Mouse (Mus musculus) forebrain, embryonic 16.5 days (tissue): ENCODE data around the gene Ica1l. TPM values are rescaled to one million over a fixed set of nuclear protein-coding genes. Genes with fewer than 3 reads are reported as not detected.

Experiments
- ATAC-seq: fragments of 200-750 bp; cut with Nextera tagmentation; 2 replicates; pipeline ENCODE4 v1.8.0; 2017; ENCODE audit warnings: mild to moderate bottlenecking, moderate library complexity
- H3K27ac ChIP-seq: fragments of 300-500 bp; sonication (generic); 2 replicates; pipeline ENCODE4 v1.5.1; 2014; ENCODE audit warnings: low read length, control low read depth
- H3K27me3 ChIP-seq: fragments of 300-500 bp; sonication (generic); replicated peaks from 2 replicates; pipeline ENCODE4 v1.6.1; 2014; ENCODE audit warnings: low read length; ENCODE audit not compliant: control insufficient read depth, insufficient read depth
- H3K36me3 ChIP-seq: fragments of 300-500 bp; sonication (generic); 2 replicates; pipeline ENCODE4 v1.6.1; 2014; ENCODE audit not compliant: control insufficient read depth, insufficient read depth
- H3K4me1 ChIP-seq: fragments of 300-500 bp; sonication (generic); replicated peaks from 2 replicates; pipeline ENCODE4 v1.6.1; 2014; ENCODE audit warnings: low read length; ENCODE audit not compliant: control insufficient read depth, insufficient read depth
- H3K4me2 ChIP-seq: fragments of 300-500 bp; sonication (generic); 2 replicates; pipeline ENCODE4 v1.6.1; 2014; ENCODE audit warnings: mild to moderate bottlenecking, low read length, control low read depth
- H3K4me3 ChIP-seq: fragments of 300-500 bp; sonication (generic); replicated peaks from 2 replicates; pipeline ENCODE4 v1.5.1; 2014; ENCODE audit warnings: mild to moderate bottlenecking, low read length, control low read depth
- H3K9ac ChIP-seq: fragments of 300-500 bp; sonication (generic); replicated peaks from 2 replicates; pipeline ENCODE4 v1.6.1; 2014; ENCODE audit warnings: low read depth, low read length, control low read depth
- H3K9me3 ChIP-seq: fragments of 300-500 bp; sonication (generic); 2 replicates; pipeline ENCODE4 v1.6.1; 2016; ENCODE audit warnings: low read length; ENCODE audit not compliant: control insufficient read depth
- WGBS: fragments of 180-500 bp; shearing (Covaris S2); extraction: QIAGEN DNeasy Blood & Tissue Kit; methylation state at CpG from one replicate; pipeline ENCODE4 v1.1.7; 2014; 5-methylcytosine and 5-hydroxymethylcytosine counted together
- polyA plus RNA-seq: library from polyadenylated mRNA; unstranded; fragments of >200 nt; fragmentation: Nextera tagmentation; extraction: Ambion mirVana; gene quantifications from 2 replicates; pipeline ENCODE4 v1.2.1, GENCODE M21; 2015

Gene Ica1l
- polyA plus RNA-seq, 1 experiment from 2014 or later: 31.4 TPM

- H3K27ac ChIP-seq: no peak overlapping the region
- 0 out of 2 replicates have a peak, but pooled peaks cover 2% of the 10 kb centered on the region for H3K4me1 ChIP-seq
- no peaks in the 10 kb centered on the region for H3K27me3 ChIP-seq
- H3K36me3 ChIP-seq: no peaks in the 10 kb centered on the region
- H3K4me3 ChIP-seq: no peak overlapping the region
- no peak overlapping the region for H3K4me2 ChIP-seq
- ATAC-seq: no peak
- 84% methylated on average over 6 of the region's 6 CpGs for WGBS
- H3K9me3 ChIP-seq: no peaks in the 10 kb centered on the region
- H3K9ac ChIP-seq: no peak overlapping the region
Measured at GRCm38 (mm10) chr1:59942057-59942790, 100.8 kb downstream of the Ica1l start.

- Histone ChIP-seq H3K4me1 (0 out of 2 replicates have a peak, but pooled peaks cover 2% of the 10 kb centered on the region), H3K9ac (no peak overlapping the region), H3K27me3 (no peaks in the 10 kb centered on the region), H3K9me3 (no peaks in the 10 kb centered on the region), H3K27ac (no peak overlapping the region), H3K36me3 (no peaks in the 10 kb centered on the region), H3K4me3 (no peak overlapping the region), H3K4me2 (no peak overlapping the region)
- 97% methylated on average over 1 of the region's 1 CpGs for WGBS
- ATAC-seq: no peak
Measured at GRCm38 (mm10) chr1:59941063-59941462, 101.9 kb downstream of the Ica1l start.

GRCm38 (mm10) chr1:59932991-59933390 lies 110.0 kb downstream of the Ica1l start:
- Histone ChIP-seq H3K4me3 (no peak overlapping the region), H3K9me3 (no peaks in the 10 kb centered on the region), H3K4me2 (no peak overlapping the region), H3K36me3 (no peaks in the 10 kb centered on the region), H3K9ac (no peak overlapping the region), H3K4me1 (no peaks in the 10 kb centered on the region), H3K27me3 (no peaks in the 10 kb centered on the region), H3K27ac (no peak overlapping the region)
- ATAC-seq: no peak
- 61% methylated on average over 2 of the region's 2 CpGs for WGBS

Other genes with a start within 250 kb of the Ica1l start
- 29.6 and 33.5 TPM in 2 replicates for gene Fam117b, start 130.2 kb downstream of the Ica1l start, polyA plus RNA-seq
- gene Carf, start 55.1 kb upstream of the Ica1l start, polyA plus RNA-seq: 6.9 and 9.3 TPM in 2 replicates
- 58.4 and 58.9 TPM in 2 replicates for gene Wdr12, start 55.5 kb upstream of the Ica1l start, polyA plus RNA-seq
- gene Nbeal1, start 137.4 kb upstream of the Ica1l start, polyA plus RNA-seq: 8.9 and 9.8 TPM in 2 replicates